Mouse (Mus musculus): ENCODE measurements around the gene Yju2.

DNA sequence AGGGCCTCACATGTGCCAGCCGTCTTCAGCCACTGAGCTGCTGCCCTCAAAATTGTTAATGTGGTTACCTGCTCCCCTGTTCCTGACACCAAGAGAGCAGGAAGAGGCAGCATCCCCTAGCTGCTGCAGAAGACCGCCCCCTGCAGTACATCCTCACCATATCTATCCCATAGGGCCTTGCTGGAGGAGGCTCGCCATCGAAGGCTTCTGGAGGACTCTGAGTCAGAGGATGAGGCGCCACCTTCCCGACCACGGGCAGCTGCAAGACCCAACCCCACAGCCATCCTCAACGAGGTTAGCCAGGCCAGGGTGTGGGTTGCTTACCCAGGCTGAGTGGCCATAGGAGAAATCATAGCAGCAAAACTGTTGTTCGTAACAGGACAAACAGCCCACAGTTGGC is 6.1 kb downstream of the Yju2 start:
- TF ChIP-seq POLR2A (IDR thresholded peaks at IDR 0.05; ENCODE audit: borderline replicate concordance, extremely low read depth, low read depth, low read length) (no peak), CTCF (IDR thresholded peaks at IDR 0.05; ENCODE audit: insufficient read depth, low read length) (no peak)

Measured in lung, adult 2 months (tissue).